Mouse (Mus musculus) cerebellum, postnatal 4 days (tissue): ENCODE data around the gene Epx.

Experiments used
- DNase-seq, 2 experiments: peaks; one replicate each; pipeline ENCODE4 v3.0.0; 2022; ENCODE audit warnings: low spot score in 2 of 2, mixed read lengths in 1 of 2

Gene Epx

DNA sequence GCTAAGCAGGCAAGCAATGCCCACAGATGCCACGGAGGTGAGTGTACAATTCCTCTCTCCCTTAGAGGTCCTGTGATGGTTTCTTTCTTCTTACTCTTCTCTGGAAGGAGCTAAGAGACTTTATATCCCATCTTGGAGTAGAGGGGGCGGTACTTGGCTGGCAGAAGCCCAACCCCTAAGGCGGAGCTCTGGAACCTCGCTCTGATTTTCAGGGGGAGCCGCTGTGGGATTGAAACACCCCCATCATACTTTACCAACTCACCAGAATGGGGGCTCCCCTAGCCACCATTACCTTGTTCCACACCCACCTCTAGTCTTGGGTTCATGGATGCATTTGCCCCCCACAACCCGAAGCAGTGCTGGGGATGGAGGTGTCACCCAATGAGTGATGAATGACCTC, at the start of gene Epx:
Gene Epx, minus strand, starts transcription at position 101 of the 400 bp plus-strand sequence.
- no peak for DNase-seq

DNA sequence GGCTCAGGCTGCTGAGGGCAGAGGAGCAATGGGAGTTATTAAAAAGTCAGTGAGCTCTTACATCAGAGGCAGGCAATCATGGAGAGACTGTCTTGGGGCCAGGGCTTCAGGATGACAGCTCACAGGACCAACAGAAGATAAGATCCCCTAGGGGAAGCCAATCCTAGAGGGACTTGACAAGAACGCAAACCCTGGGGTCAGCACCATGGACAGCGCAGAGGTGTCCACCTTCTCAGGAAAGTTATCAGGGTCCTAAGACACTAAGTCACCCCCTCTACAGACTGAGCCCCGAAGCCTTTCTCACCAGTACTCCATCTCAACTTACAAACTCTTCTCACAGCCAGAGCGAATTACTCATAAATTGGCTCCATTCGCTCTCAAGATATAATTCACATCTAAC, 45.6 kb upstream of the Epx start, which contains the start of gene Olfr464:
Gene Olfr464, minus strand, starts transcription at position 2 of the 400 bp plus-strand sequence.
- DNase-seq, result no peak

DNA sequence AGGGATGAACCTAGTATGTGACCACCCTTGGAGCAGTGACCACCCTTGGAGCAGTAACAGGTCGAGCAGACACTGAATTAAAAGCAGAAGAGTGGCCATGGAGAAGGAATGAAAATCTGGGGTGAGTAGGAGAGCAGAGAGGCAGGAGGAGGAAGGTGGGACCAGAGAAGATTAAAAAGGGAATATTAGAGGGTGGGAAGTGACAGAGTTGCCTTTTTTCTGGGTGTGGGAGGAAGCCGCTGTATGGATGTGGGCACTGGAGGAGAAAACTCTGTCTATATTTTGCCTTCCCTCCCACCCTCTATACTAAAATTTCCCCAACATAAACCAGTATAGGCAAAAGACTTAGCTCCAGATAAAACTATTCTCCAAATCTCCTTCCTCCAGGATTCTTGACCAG, 45.0 kb upstream of the Epx start:
- DNase-seq, result no peak

DNA sequence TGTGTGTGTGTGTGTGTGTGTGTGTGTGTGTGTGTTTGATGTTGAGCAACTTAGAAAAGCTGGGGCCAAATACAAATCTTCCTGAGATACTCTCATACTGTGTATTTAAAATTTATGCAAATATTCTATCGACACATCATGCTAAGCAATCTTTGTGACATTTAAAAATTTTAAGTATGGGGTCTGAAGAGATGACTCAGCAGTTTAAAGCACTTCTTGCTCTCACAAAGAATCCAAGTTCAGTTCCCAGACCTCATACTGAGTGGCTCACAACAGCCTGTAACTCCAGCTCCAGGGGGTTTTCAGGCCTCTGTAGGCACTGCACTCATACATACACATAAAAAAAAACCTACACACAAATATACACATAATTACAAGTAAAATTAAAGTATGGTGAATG, 40.7 kb upstream of the Epx start:
- no peak for DNase-seq

DNA sequence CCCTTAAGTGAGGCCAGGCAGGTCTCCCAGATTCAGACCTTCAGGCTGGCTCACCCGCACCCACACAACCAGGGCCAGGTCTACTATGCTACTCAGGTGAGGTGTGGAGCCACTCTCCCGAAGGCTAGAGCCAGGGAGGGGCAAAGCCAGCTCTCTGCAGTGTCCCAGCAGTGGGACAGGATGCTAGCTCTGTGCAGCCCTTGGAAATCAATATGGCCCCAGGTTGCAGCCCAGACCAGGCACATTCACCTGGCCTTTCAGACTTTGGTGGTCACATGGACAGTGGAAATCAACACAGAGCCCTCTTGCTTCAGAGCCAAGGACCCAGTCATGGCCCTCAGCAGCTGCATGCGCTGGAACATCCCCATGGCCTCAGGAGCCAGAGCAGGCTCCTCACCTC, 29.0 kb upstream of the Epx start:
- no peak for DNase-seq

DNA sequence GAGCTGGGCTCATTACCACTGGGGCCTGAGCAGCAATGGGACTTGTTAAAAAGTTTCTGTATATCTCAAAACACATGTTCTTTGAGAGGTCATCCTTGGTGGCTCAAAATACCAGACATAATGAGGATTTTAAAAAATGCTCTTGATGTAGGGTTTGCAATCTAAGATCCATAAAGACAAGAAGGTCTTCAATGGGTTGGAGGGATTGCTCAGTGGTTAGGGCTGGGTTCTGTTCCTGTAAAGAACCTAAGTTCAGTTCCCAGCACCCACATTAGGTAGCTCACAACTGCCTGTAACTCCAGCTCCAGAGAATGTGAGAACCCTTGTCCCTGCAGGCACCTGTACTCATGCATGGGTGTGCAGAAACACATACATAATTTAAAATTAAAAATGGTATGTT, 22.0 kb upstream of the Epx start, which contains the start of gene Olfr463:
Gene Olfr463, minus strand, starts transcription at position 101 of the 400 bp plus-strand sequence.
- no peak for DNase-seq

DNA sequence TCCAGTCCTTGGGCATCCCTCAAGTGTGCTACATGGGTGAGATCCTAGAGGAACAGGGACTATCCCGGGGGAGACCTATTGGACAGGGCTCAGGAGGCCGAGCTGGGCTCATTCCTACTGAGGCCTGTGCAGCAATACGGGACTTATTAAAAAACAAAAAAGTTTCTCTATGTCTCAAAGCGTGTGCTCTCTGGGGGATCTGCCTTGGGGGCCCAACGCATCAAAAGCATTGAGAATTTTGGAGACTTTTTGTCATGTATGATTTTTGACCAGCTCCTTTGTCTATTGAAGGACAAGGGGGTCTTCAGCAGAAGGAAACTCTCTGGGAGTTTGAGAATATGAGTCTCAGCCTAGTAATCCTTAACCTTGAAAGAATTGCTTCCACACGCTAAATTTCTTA, 16.8 kb upstream of the Epx start, which contains the start of gene Olfr462:
Gene Olfr462, minus strand, starts transcription at position 101 of the 400 bp plus-strand sequence.
- DNase-seq, result no peak

DNA sequence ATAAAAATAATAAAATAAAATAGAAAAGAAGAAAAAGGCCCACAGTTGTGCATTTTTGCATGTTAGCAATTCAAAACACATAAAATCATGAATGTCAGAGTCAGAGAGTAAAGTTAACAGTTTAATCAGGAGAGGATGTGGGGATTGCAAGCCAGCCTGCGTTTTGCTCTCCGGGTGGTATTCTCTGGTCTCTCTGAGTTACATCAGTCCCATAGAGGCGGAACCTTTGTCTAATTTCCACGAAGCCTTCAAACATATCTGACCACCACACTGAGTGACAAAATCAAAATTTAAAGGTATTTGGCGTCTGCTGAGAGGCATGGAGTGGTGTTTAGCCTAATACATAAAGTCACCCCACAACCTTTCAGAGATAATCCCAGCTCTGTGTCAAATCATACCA, 9.5 kb upstream of the Epx start:
- DNase-seq, result no peak

DNA sequence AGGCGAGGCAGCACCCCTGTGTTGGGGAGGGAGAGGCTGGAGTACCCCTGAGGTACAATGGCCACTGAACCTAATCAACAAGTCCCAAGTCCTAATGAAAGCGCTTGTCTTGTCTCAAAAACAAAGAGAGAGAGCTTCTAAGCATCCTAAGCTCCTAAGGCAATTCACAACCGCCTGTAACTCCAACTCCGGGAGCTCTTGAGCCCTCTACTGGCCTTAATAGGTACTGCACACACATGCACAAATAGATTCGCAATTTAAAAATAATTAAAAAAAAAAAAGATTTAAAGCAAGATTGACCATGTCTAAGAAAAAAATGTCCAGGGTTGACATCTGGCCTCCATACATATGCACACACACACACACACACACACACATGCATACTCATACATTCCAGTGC, 8.2 kb upstream of the Epx start:
- DNase-seq, result no peak

DNA sequence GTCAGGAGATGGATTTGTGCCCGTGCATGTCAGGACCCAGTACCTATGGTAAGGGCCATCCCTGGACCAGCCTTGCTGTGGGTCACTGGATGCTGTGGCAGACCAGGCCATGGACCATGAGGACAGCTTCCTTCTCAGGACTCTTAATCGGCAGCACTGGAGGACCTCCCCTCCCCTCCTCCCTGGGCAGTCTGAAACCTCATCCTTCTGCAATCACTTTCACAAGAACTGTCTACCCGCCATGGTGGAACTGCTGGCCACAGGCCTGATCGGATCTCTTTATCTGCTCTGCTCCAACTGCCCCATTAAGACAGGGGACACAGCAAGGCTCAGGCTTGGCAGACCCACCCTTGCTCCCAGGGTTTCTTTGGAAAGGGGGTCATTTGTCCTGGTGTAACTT, 6.4 kb upstream of the Epx start:
- no peak for DNase-seq

DNA sequence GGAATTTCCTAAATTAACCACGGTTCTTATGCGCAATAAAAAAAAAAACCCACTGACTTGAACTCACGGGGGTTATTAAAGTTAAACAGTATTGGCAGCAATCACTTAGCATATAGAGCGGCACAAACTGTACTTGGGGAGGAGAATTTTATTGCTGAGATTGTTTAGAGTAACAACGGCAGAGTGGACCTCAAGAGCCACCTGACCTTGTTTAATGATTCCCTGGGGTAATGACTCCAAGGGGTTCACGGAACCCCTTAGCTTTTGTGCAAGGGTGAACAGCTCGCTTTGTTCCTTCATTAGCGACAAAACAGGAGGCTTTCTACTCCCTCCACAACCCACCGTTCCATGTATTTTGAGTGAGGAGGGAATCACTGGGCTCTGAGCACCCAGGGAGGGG, 4.5 kb upstream of the Epx start:
- no peak for DNase-seq

DNA sequence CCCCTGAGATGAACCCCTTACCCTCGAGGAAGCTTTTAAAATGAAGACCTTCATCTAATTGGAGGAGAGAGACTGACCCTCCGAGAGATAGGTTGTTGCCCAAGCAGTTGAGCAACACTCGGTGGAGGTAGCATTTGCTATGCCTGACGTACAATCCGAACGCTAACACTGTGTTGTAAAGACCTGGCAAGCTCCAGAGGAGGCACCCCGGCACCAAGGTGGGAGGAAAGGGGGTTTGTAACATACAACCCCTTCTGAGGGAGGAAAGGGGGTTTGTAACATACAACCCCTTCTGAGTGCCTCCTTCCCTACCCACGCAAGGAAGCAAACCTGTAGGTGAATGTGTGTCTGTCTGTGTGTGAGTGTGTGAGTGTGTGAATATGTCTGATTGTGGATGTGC, 3.6 kb downstream of the Epx start:
- no peak for DNase-seq

DNA sequence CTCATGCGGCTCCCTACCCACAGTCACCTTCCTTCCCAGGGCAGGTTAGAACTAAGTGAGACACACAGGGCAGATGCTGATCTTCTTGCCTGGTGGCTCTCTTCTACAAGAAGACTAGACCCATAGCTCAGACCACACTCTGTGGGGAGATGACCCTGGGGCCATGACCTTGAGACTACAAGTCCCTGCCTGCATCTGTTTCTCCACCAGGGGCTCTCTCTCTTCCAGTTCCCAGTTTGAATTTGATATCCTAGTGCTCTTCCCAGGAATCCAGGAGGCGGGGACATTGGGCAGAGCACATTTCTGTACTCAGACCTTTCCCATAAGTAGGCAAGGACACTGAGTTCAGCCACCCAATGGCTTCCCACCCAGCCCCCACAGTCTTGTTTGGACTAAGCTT, 5.2 kb downstream of the Epx start:
- no peak for DNase-seq

DNA sequence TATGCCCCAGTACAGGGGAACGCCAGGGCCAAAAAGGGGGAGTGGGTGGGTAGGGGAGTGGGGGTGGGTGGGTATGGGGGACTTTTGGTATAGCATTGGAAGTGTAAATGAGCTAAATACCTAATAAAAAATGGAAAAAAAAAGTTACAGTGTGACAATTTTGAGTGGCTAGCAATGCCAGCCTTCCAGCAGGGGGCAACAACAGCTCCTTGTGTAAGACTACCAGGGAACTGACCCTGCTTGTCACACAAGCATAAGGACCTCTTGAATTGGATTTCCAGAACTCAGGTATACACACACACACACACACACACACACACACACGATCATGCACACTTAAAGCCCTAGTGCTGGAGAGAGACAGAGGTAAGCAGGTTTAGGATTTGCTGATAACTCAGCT, 8.4 kb downstream of the Epx start:
- DNase-seq, result peak in 1 of 2 experiments; percentile 9

DNA sequence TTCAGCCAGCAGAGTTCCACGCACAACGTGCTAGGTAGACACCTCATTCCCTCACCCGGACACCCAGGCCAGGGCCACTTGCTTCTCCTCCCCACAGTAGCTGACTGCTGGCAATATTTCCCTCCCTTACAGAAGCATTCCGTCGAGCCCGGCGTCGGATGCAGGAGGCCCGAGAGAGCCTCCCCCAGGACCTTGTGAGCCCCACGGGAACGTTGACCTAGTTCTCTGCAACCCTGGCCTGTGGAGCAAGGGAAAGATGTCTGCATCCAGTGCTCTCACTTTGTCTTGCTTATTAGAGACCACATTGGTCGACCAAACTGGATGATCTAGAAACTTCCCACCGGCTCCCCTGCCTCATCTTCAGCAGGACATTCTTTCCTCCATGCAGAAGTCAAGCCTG, 12.5 kb downstream of the Epx start:
- DNase-seq, result no peak

DNA sequence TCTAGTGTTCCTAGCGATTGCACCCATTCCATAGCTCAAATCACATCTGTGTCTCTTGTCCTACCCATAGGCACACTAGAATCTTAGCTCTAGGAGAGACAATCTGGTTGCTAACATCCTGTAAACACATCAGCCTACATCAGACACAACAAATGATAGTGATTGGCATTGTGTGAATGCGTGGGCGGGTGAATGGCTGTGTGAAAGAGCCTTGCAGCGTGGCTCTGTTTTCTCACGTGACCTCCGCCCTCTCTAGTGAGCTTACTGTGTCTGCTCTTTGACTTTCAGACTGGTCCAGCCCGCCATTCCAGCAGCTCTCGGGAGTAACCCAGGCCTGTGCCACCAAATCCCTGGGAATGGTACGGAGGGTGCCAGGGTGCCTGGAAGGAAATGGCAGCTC, 14.9 kb downstream of the Epx start:
- DNase-seq, result no peak

DNA sequence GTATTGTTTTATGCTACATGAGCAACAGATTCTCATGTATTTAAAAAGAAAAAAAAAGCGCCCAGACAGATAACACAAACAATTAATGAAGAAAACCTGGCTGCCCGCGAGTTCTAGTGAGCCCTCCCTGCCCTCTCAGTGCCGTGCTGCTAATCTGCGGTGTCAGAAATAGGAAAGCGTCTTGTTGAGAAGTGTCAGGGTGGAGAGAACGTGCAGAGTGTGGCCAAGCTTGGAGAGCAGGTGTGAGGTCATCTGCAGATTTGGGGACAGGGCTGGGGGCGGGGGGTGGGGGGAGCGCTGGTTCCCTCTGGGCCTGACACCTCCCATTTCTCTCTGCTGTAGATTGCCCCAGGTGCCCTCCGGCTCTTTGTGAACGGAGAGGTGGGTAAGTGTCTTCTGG, 16.1 kb downstream of the Epx start:
- DNase-seq, result no peak

DNA sequence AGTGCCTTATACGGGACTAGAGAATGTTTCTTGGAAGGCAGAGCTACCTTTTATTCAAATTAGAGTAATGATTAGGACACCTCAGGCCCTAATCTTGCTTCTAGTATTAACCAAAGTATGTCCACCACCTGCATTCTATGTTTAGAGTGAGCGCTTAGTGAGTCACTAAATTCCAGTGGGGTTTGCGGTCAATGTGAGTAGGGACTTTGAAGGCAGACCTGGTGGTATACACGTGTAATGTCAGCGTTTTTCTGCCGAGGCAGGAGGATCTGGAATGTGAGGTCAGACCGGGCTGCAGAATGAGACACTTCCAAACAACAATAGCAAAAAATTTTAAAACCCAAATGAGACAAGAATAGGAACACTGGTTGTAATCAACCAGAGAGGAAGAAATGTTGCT, 20.8 kb downstream of the Epx start:
- DNase-seq, result no peak

DNA sequence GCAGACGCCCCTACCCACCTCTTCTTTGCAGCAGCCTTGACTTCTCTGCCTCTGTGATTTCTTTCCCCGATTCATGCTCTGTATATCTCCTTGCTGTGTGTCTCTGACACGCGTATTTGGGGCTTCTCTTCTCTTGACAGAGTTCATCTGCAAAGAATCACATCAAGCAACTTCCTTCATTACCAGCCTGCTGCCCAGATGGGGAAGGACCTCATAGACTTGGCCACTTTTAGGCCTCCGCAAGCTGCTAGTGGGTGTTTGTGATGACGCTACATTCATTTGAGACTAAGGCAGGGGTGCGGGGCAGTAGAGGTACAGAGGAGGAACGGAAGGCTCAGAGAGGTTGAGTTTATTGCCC, 21.8 kb downstream of the Epx start:
- DNase-seq, result no peak

DNA sequence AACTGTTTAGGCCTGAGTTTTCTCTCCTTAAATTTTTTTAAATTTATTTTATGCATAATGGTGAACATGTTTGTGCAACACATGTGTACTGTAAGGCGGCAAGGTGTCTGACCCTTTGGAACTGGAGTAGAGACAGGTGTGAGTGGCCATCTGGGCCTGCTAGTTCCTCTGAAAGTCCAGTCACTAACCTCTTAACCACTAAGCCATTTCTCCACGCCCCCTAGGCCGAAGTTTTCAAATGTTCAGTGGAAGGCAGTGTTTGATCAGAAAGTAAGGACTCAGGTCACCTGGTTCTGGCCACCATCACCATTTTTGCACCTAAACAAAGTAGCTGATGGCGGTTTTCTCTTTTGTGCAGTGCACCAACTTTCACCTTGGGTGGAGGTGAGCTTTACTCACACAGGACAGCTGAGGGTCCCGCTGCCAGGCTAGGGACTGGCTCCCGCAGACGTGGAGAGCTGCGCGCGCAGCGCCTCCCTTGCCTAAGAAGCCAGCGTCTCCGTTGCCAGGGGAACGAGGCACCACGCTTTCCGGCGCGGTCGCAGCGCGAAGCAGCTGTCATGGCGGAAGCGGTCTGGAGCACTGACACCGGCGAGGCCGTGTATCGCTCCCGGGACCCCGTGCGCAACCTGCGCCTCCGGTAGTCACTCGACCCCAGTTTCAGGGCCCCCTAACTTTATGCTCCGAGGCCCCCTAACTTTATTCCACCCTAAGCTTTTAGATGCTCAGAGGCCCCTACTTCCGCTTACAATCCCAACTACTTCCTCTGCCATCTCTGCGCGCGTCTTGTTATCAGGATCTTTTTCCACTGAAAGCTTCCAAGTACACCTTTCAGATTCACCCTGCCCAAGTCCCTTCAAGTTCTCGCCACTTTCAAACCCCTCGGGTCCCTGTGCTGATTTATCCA, 22.4 kb downstream of the Epx start, which contains the start of gene Mks1:
Gene Mks1, plus strand, starts transcription at position 526 of the 907 bp plus-strand sequence.
- peak; percentile 83 to 91 for DNase-seq

DNA sequence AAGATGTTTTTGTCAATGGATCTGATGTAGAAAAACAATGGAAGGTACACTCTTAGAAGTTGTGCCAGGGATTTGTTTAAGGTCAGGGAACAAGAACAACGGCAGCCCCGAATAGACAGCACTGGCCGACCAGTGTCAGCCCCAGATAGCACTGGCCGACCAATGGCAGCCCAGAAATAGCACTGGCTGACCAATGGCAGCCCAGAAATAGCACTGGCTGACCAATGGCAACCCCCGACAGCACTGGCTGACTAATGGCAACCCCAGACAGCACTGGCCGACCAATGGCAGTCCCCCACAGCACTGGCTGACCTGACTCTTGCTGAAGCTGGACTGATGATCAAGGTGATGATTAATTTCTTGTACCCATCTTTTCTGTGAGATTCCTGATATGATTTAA, 27.5 kb downstream of the Epx start:
- DNase-seq, result no peak

DNA sequence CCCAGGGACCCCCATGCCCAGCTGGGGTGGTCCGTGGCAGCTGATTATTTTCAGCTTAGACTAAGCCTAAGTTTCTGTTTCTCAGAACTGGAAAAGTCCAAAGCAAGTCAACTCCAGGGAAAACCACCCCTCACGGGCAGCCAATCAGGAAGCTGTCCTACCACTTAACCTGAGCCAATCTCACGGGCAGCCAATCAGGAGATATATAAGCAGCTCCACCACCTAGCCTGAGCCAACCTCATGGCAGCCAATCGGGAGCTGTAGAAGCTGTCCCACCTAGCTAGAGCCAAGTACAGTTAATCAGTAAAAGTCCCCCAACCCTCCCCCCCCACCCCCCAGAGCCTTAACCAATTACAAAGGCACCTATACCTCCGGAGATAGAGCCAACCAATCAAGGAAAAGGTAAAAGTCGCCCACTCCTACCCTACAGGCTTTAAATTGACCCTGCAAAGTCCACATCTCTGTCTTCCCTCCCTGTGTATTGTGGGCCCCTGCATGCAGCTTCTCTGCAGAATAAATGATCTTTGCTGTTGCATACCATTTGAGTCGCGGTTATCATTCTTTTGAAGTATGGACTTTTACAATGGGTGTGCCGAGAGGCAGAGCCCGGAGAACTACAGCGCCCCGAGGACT, 28.3 kb downstream of the Epx start:
- DNase-seq, result no peak

DNA sequence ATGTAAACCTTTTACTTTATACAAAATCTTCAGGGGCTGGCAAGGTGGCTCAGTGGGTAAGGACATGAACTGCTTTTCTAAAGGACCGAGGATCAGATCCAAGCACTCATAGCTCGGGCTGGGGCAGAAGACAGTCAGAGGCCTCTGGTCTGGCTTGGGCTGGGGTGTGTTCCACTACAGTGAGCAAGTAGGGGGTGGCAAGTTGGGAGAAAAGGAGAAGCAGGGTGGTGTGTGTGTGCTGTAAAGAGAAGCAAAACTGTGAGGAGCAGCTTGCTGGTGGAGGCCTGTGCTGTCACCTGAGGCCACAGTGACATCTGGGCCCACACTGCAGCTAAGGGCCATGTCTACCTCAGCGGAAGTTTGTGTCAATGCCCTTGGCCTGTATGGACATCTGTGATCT, 33.9 kb downstream of the Epx start:
- DNase-seq, result no peak
